Mouse (Mus musculus) brain, embryonic 18.5 days (tissue): ENCODE data around the gene Atxn7l1.
A peak's percentile ranks its signal among the peaks of the same experiment; 100 is the strongest.

Experiments used
- DNase-seq: peaks from one replicate; pipeline ENCODE4 v3.0.0-alpha.2; 2012; ENCODE audit warnings: low read depth, low spot score

Gene Atxn7l1

GRCm38 (mm10) chr12:33317792-33318530, 170.5 kb downstream of the Atxn7l1 start:
- no peak for DNase-seq

GRCm38 (mm10) chr12:33322547-33322946, 175.1 kb downstream of the Atxn7l1 start:
- DNase-seq = no peak

GRCm38 (mm10) chr12:33323821-33324220, 176.3 kb downstream of the Atxn7l1 start:
- no peak for DNase-seq

GRCm38 (mm10) chr12:33325424-33325823, 177.9 kb downstream of the Atxn7l1 start:
- DNase-seq = no peak

GRCm38 (mm10) chr12:33332046-33332445, 184.6 kb downstream of the Atxn7l1 start:
- DNase-seq = no peak

GRCm38 (mm10) chr12:33332796-33333195, 185.3 kb downstream of the Atxn7l1 start:
- no peak for DNase-seq

GRCm38 (mm10) chr12:33333914-33334313, 186.4 kb downstream of the Atxn7l1 start:
- DNase-seq = peak; percentile 43

GRCm38 (mm10) chr12:33334511-33334910, 187.0 kb downstream of the Atxn7l1 start:
- no peak for DNase-seq

- no peak for DNase-seq
These were observed 187.5 kb downstream of the Atxn7l1 start for GRCm38 (mm10) chr12:33334951-33335350.

GRCm38 (mm10) chr12:33335410-33335809, 187.9 kb downstream of the Atxn7l1 start:
- no peak for DNase-seq

- DNase-seq = no peak
These were observed 189.2 kb downstream of the Atxn7l1 start for GRCm38 (mm10) chr12:33336561-33337125.

- DNase-seq = no peak
These were observed 189.8 kb downstream of the Atxn7l1 start for GRCm38 (mm10) chr12:33337289-33337688.

GRCm38 (mm10) chr12:33338170-33338569, 190.7 kb downstream of the Atxn7l1 start:
- no peak for DNase-seq

GRCm38 (mm10) chr12:33339822-33340221, 192.3 kb downstream of the Atxn7l1 start:
- no peak for DNase-seq

GRCm38 (mm10) chr12:33340698-33341097, 193.2 kb downstream of the Atxn7l1 start:
- no peak for DNase-seq

GRCm38 (mm10) chr12:33341351-33341892, 193.9 kb downstream of the Atxn7l1 start:
- DNase-seq = no peak

GRCm38 (mm10) chr12:33344970-33345772, 197.7 kb downstream of the Atxn7l1 start:
- no peak for DNase-seq

- no peak for DNase-seq
These were observed 198.4 kb downstream of the Atxn7l1 start for GRCm38 (mm10) chr12:33345773-33346435.

GRCm38 (mm10) chr12:33352671-33353070, 205.2 kb downstream of the Atxn7l1 start:
- DNase-seq = no peak

- no peak for DNase-seq
These were observed 210.9 kb downstream of the Atxn7l1 start for GRCm38 (mm10) chr12:33358345-33358744.

GRCm38 (mm10) chr12:33359209-33359608, 211.7 kb downstream of the Atxn7l1 start:
- no peak for DNase-seq
